Mouse (Mus musculus) ES-CJ7 (cell line): ENCODE measurements around the gene Abca4.
"Not testable (repeated sequence)": the region's sequence is repeated elsewhere in the genome, so short reads cannot be mapped to it uniquely, and the experiment has no call there.

Source experiments
- DNase-seq: peaks from one replicate; pipeline ENCODE4 v3.0.0; 2011; ENCODE audit warnings: low read depth, low spot score

The Abca4 gene

GRCm38 (mm10) chr3:122058439-122059198, 14.4 kb downstream of the Abca4 start:
- no peak for DNase-seq

GRCm38 (mm10) chr3:122062586-122062985, 18.3 kb downstream of the Abca4 start:
- no peak for DNase-seq

GRCm38 (mm10) chr3:122064556-122065410, 20.5 kb downstream of the Abca4 start:
- DNase-seq, result no peak

GRCm38 (mm10) chr3:122071769-122072168, 27.5 kb downstream of the Abca4 start:
- no peak for DNase-seq

GRCm38 (mm10) chr3:122072646-122073571, 28.7 kb downstream of the Abca4 start:
- DNase-seq, result no peak

- DNase-seq, result no peak
Observed at GRCm38 (mm10) chr3:122073595-122073994, 29.4 kb downstream of the Abca4 start.

- DNase-seq, result no peak
Observed at GRCm38 (mm10) chr3:122074334-122074733, 30.1 kb downstream of the Abca4 start.

GRCm38 (mm10) chr3:122078141-122078540, 33.9 kb downstream of the Abca4 start:
- no peak for DNase-seq

GRCm38 (mm10) chr3:122079172-122079571, 34.9 kb downstream of the Abca4 start:
- DNase-seq, result no peak

- not testable (repeated sequence) for DNase-seq
Observed at GRCm38 (mm10) chr3:122081634-122082033, 37.4 kb downstream of the Abca4 start.

GRCm38 (mm10) chr3:122082338-122082737, 38.1 kb downstream of the Abca4 start:
- no peak for DNase-seq

GRCm38 (mm10) chr3:122085157-122085989, 41.1 kb downstream of the Abca4 start:
- DNase-seq, result peak; percentile 21

- DNase-seq, result peak; percentile 25
Observed at GRCm38 (mm10) chr3:122088054-122088681, 43.9 kb downstream of the Abca4 start.

GRCm38 (mm10) chr3:122090338-122090737, 46.1 kb downstream of the Abca4 start:
- DNase-seq, result no peak

- DNase-seq, result no peak
Observed at GRCm38 (mm10) chr3:122099713-122100112, 55.5 kb downstream of the Abca4 start.

GRCm38 (mm10) chr3:122102091-122102490, 57.8 kb downstream of the Abca4 start:
- DNase-seq, result no peak

- DNase-seq, result peak; percentile 82
Observed at GRCm38 (mm10) chr3:122103864-122104808, 59.9 kb downstream of the Abca4 start.

- no peak for DNase-seq
Observed at GRCm38 (mm10) chr3:122106920-122107319, 62.7 kb downstream of the Abca4 start.

GRCm38 (mm10) chr3:122107643-122108194, 63.5 kb downstream of the Abca4 start:
- no peak for DNase-seq
